Mouse (Mus musculus): ENCODE results near the gene Ifitm5. TPM values are rescaled to one million over a fixed set of nuclear protein-coding genes. Genes with fewer than 3 reads are reported as not detected.

The Ifitm5 gene
- polyA plus RNA-seq, 1 experiment: 1.8 TPM

DNA sequence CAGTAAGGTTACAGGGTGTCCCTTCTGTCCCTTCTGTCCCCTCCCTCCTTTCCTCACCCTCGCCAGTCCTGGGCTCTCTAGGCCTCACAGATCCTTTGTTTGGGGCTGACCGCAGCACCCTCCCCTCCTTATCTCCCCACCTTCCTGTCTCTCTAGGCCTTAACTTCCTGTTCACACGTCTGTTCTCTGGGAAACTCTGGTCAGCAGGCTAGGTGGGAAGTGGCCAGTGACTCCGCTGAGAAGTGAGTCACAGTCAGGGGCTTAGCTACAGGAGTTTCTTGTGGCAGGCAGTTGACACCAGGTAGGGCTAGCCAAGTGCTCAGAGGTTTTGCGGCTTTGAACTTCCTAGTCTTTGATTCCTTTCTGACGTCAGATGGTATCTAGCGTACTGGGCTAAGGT lies 3.1 kb downstream of the Ifitm5 start:
- H3K36me3 ChIP-seq (ENCODE audit: control insufficient read depth, insufficient read depth, low read length, poor library complexity, severe bottlenecking): peaks cover 18% of the 10 kb centered on the region
- no peaks in the 10 kb centered on the region for H3K4me1 ChIP-seq (ENCODE audit: control insufficient read depth, insufficient read depth, low read length)
- H3K27me3 ChIP-seq (ENCODE audit: control insufficient read depth, insufficient read depth, low read length, poor library complexity, severe bottlenecking): no peaks in the 10 kb centered on the region
- TF ChIP-seq POLR2A (IDR thresholded peaks at IDR 0.05; ENCODE audit: insufficient read depth, low read length) (no peak), EP300 (IDR thresholded peaks at IDR 0.05; ENCODE audit: insufficient read depth, low read depth, low read length) (no peak), CTCF (IDR thresholded peaks at IDR 0.05; ENCODE audit: low read depth, low read length) (no peak)
- H3K9ac ChIP-seq (ENCODE audit: low read depth, poor library complexity, severe bottlenecking): no peak overlapping the region
- no peaks in the 10 kb centered on the region for H3K9me3 ChIP-seq (replicated peaks; ENCODE audit: control insufficient read depth, insufficient read depth, low read length, poor library complexity, severe bottlenecking)
- no peak overlapping the region for H3K27ac ChIP-seq (ENCODE audit: insufficient read depth, low read length)
- H3K4me3 ChIP-seq (ENCODE audit: low read depth, low read length): no peak overlapping the region

DNA sequence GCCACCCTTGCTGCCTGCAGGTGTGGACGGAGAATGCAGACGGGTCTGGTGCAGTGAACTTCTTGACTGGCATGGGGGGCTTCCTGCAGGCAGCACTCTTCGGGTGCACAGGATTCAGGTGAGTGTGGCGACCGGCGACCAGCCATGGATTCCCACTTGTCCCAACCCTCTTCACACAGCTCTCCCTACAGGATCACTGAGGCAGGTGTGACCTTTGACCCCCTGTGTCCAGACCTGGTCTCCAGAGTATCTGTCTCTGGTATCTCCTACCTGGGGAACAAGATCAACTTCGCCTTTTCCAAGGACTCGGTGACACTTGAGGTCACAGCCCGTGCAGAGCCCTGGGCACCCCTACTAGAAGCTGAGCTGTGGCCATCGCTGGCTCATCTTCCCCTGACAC lies 3.8 kb downstream of the Ifitm5 start:
- Histone ChIP-seq H3K36me3 (ENCODE audit: control insufficient read depth, insufficient read depth, low read length, poor library complexity, severe bottlenecking) (peaks cover 18% of the 10 kb centered on the region), H3K9ac (ENCODE audit: low read depth, poor library complexity, severe bottlenecking) (no peak overlapping the region), H3K9me3 (replicated peaks; ENCODE audit: control insufficient read depth, insufficient read depth, low read length, poor library complexity, severe bottlenecking) (no peaks in the 10 kb centered on the region), H3K27me3 (ENCODE audit: control insufficient read depth, insufficient read depth, low read length, poor library complexity, severe bottlenecking) (no peaks in the 10 kb centered on the region), H3K4me3 (ENCODE audit: low read depth, low read length) (no peak overlapping the region), H3K27ac (ENCODE audit: insufficient read depth, low read length) (no peak overlapping the region), H3K4me1 (ENCODE audit: control insufficient read depth, insufficient read depth, low read length) (no peaks in the 10 kb centered on the region)
- no peak for TF ChIP-seq CTCF (IDR thresholded peaks at IDR 0.05; ENCODE audit: low read depth, low read length)
- no peak for TF ChIP-seq EP300 (IDR thresholded peaks at IDR 0.05; ENCODE audit: insufficient read depth, low read depth, low read length)
- TF ChIP-seq POLR2A (IDR thresholded peaks at IDR 0.05; ENCODE audit: insufficient read depth, low read length): no peak

DNA sequence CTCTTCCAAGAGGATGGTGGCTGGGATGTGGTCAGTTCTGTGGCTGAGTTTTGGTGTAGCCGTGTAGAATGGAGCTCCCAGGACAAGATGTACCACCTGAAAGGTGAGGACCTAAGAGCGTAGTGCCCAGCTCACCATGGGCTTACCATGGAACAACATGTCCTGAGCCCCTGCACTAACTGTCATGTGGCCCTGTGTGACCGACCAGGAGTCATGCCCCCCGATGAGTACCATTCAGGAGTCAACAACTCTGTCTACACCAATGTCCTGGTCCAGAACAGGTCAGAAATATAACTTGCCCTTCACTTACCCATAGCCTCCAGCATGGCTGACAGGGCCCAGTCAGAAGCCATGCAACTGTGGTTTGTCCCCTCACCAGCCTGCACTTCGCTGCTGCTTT lies 4.8 kb downstream of the Ifitm5 start:
- no peak overlapping the region for H3K9ac ChIP-seq (ENCODE audit: low read depth, poor library complexity, severe bottlenecking)
- no peak overlapping the region for H3K27ac ChIP-seq (ENCODE audit: insufficient read depth, low read length)
- H3K9me3 ChIP-seq (replicated peaks; ENCODE audit: control insufficient read depth, insufficient read depth, low read length, poor library complexity, severe bottlenecking): no peaks in the 10 kb centered on the region
- H3K27me3 ChIP-seq (ENCODE audit: control insufficient read depth, insufficient read depth, low read length, poor library complexity, severe bottlenecking): no peaks in the 10 kb centered on the region
- H3K4me1 ChIP-seq (ENCODE audit: control insufficient read depth, insufficient read depth, low read length): no peaks in the 10 kb centered on the region
- no peak overlapping the region for H3K4me3 ChIP-seq (ENCODE audit: low read depth, low read length)
- H3K36me3 ChIP-seq (ENCODE audit: control insufficient read depth, insufficient read depth, low read length, poor library complexity, severe bottlenecking): peaks cover 18% of the 10 kb centered on the region
- TF ChIP-seq CTCF (IDR thresholded peaks at IDR 0.05; ENCODE audit: low read depth, low read length) (no peak), EP300 (IDR thresholded peaks at IDR 0.05; ENCODE audit: insufficient read depth, low read depth, low read length) (no peak), POLR2A (IDR thresholded peaks at IDR 0.05; ENCODE audit: insufficient read depth, low read length) (no peak)

DNA sequence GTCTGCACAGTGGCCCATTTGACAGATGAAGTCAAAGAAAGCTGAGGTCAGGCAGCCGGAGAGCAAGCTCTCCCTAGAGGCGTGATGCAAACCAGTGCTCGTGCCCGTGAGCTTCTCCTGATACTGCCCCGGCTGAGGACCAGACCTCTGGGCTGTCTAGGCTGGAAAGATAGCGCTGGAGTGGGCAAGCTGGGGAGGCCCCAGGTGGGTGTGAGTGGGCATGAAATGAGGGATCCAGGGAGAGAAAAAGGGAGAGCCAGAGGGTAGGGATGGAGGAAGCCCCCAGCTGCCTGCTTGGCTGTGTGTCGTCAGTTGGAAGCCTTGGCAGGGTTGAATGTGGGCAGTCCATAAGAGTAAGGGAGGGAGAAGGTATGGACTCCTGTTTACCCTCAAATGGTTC lies 5.9 kb downstream of the Ifitm5 start:
- Histone ChIP-seq H3K27ac (ENCODE audit: insufficient read depth, low read length) (no peak overlapping the region), H3K36me3 (ENCODE audit: control insufficient read depth, insufficient read depth, low read length, poor library complexity, severe bottlenecking) (peaks cover 10% of the 10 kb centered on the region), H3K9me3 (replicated peaks; ENCODE audit: control insufficient read depth, insufficient read depth, low read length, poor library complexity, severe bottlenecking) (no peaks in the 10 kb centered on the region), H3K9ac (ENCODE audit: low read depth, poor library complexity, severe bottlenecking) (no peak overlapping the region), H3K4me1 (ENCODE audit: control insufficient read depth, insufficient read depth, low read length) (peaks cover 2% of the 10 kb centered on the region), H3K4me3 (ENCODE audit: low read depth, low read length) (no peak overlapping the region), H3K27me3 (ENCODE audit: control insufficient read depth, insufficient read depth, low read length, poor library complexity, severe bottlenecking) (no peaks in the 10 kb centered on the region)
- TF ChIP-seq POLR2A (IDR thresholded peaks at IDR 0.05; ENCODE audit: insufficient read depth, low read length): no peak
- no peak for TF ChIP-seq EP300 (IDR thresholded peaks at IDR 0.05; ENCODE audit: insufficient read depth, low read depth, low read length)
- no peak for TF ChIP-seq CTCF (IDR thresholded peaks at IDR 0.05; ENCODE audit: low read depth, low read length)

DNA sequence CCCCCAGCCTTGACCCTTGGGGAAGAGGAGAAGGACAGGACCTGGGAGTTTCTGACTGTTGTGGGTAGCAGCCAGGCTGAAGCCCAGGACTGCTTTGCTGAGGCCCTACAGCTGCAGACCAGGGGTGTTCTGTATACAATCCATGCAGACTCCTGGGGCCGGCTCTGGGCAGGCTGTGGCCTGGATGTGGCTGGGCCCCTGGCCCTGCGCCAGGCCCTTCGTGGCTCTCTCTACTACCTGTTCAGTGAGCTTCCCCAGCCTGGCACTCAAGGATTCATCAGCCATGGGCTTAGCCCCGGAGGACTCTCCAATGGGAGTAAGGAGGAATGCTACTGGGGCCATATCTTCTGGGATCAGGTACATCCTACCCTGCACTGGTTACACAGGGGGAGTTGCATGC lies 6.7 kb downstream of the Ifitm5 start:
- TF ChIP-seq CTCF (IDR thresholded peaks at IDR 0.05; ENCODE audit: low read depth, low read length) (no peak), EP300 (IDR thresholded peaks at IDR 0.05; ENCODE audit: insufficient read depth, low read depth, low read length) (no peak), POLR2A (IDR thresholded peaks at IDR 0.05; ENCODE audit: insufficient read depth, low read length) (no peak)
- Histone ChIP-seq H3K4me1 (ENCODE audit: control insufficient read depth, insufficient read depth, low read length) (peaks cover 2% of the 10 kb centered on the region), H3K27ac (ENCODE audit: insufficient read depth, low read length) (no peak overlapping the region), H3K4me3 (ENCODE audit: low read depth, low read length) (no peak overlapping the region), H3K9ac (ENCODE audit: low read depth, poor library complexity, severe bottlenecking) (no peak overlapping the region), H3K36me3 (ENCODE audit: control insufficient read depth, insufficient read depth, low read length, poor library complexity, severe bottlenecking) (peaks cover 1% of the 10 kb centered on the region; the same call in 1 of the 2 replicates), H3K27me3 (ENCODE audit: control insufficient read depth, insufficient read depth, low read length, poor library complexity, severe bottlenecking) (no peaks in the 10 kb centered on the region), H3K9me3 (replicated peaks; ENCODE audit: control insufficient read depth, insufficient read depth, low read length, poor library complexity, severe bottlenecking) (no peaks in the 10 kb centered on the region)

DNA sequence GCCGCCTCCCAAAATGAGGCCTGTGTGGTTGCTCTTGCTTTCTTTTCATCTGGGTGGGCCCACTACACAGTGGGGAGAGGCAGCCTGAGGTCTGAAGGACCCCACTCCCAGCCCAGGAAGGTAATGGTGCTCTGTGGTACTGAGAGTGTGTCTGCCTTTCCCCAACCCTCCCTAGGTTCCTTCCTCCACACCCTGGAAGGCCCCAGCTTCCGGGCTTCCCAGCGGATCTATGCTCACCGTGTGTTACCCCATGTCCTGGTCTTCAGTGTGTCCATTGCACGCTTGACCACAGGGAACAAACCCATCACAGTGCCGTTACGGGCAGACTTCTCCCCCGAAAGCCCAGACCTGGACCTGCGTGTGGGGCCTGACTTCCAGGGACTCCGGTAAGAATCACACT lies 7.3 kb downstream of the Ifitm5 start:
- no peaks in the 10 kb centered on the region for H3K9me3 ChIP-seq (replicated peaks; ENCODE audit: control insufficient read depth, insufficient read depth, low read length, poor library complexity, severe bottlenecking)
- no peaks in the 10 kb centered on the region; the same call in 1 of the 2 replicates for H3K36me3 ChIP-seq (ENCODE audit: control insufficient read depth, insufficient read depth, low read length, poor library complexity, severe bottlenecking)
- no peak overlapping the region for H3K27ac ChIP-seq (ENCODE audit: insufficient read depth, low read length)
- no peaks in the 10 kb centered on the region for H3K27me3 ChIP-seq (ENCODE audit: control insufficient read depth, insufficient read depth, low read length, poor library complexity, severe bottlenecking)
- H3K4me3 ChIP-seq (ENCODE audit: low read depth, low read length): no peak overlapping the region
- H3K4me1 ChIP-seq (ENCODE audit: control insufficient read depth, insufficient read depth, low read length): peaks cover 2% of the 10 kb centered on the region
- no peak overlapping the region for H3K9ac ChIP-seq (ENCODE audit: low read depth, poor library complexity, severe bottlenecking)
- TF ChIP-seq POLR2A (IDR thresholded peaks at IDR 0.05; ENCODE audit: insufficient read depth, low read length): no peak
- TF ChIP-seq EP300 (IDR thresholded peaks at IDR 0.05; ENCODE audit: insufficient read depth, low read depth, low read length): no peak
- TF ChIP-seq CTCF (IDR thresholded peaks at IDR 0.05; ENCODE audit: low read depth, low read length): no peak

Measured in ES-Bruce4 (cell line).